Mouse (Mus musculus) gastrocnemius, adult 18-20 months (tissue): ENCODE measurements at regions not wholly inside any gene's neighbourhood (a gene's known extent, or its start where the extent isn't known, plus 50 kb on each side); places are given as distances from the start of the nearest gene placed in this dataset.

Experiments
- DNase-seq: peaks from one replicate; pipeline ENCODE4 v3.0.0; 2021; ENCODE audit warnings: low spot score

DNA sequence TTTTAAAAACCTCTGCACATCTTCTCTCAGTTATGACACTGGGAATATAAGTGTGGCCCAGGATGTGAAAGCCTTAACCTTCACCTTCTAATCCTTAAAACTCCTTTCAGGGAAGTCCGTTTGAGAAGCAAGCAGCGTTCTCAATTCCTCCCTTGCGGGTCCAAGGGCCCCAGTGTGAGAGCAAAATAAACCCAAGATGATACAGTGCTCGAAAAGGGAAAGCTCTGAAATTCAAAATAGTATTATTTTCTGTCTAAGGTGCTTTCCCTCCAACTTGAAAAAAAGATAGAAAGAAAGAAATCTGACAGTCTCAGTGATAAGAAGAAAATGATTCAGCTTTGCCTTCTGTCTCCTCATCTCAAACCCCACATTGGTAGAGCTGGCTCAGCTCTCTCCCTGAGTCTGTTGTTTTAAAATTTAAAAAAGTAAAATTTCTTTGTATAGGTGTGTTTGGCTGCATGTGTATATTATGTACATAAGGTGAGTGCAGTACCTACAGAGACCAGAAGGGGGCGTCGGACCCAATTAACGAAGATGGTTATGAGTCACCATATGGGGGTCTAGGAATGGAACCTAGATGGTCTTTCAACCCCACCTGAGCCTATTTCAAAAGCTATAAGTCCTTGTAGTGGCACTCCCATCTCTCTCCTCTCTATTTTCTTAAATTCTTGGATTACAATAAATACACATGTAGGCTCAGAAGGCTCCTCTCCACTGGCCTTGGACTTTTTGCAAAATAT, 222.3 kb upstream of the Spdye4c start:
- no peak for DNase-seq

DNA sequence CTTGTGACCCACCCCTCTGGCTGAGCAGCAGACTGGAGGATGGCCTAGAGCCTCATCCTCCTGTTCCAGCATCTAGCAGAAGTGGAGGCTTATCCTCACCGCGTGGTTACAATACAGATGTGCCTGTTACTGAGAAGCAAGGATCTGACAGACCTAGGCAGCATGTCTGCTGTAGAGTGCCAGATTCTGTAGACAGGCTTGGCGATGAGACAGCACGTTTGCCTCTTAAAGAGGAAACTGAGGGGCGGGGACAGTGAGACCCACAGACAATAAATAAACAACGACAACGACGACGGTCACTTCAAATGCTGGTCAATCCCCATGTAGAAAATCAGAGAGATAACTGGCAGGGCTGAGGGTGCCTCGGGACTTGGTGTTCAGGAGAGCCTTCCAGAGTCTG, 220.2 kb upstream of the Spdye4c start:
- DNase-seq = no peak

DNA sequence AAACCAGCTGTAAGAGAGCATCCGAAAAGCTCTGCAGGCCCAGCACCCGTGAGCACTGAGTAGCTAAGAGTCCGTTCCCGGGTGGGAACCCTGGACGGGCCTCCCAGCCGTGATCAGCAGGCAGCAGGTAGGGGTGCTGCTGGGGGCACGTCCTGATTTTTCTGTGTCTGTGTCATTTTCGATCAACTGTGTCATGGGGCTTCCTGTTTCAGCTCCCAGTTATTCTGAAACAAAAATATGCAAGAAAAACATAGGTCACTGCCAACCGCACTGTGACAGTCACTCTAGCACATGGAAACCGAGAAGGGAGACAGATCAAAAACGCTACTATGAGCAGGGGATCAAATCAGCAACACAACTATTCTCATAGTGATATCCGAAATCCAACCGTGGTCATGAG, 218.8 kb upstream of the Spdye4c start:
- no peak for DNase-seq

DNA sequence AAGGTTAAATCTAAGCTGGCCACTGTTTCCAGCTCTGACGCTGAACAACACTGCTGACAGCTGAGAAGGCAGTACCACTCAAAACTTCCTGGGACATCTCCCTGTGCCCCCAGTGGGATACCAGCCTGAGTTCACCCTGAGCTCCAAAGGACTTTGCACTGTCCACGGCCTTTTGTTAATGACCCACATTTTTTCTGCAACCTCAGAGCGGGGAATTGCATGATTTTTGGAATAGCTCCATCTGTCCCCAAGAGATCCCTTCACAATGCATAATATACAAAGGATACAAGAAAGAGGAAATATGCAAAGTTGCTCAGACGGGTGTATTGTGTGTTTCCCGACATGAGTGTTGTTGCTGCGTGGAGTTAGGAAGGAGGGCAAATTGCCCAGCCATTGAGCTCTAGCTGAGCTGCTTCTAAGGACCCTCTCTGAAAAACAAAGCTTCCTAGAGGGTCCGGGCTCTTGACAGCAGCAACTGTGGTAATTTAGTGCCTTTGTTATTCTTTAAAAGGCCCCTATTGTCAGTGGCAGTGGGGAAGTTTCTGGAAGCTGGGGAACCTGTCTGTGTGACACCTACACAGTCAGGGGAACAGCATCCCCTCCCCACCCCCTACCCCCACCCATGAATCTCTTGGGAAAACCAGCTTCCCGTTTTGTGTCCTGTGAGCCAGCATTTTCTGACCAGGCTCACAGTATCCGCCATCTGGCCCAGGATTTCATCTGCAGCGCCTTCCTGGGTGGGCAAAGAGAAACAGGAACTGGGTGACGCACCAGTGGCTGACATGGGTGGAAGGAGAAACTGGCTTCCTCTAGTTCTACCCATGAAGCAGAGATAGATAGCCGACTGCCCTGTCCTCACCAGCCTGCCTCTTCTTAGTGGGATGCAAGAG, 217.4 kb upstream of the Spdye4c start:
- no peak for DNase-seq

DNA sequence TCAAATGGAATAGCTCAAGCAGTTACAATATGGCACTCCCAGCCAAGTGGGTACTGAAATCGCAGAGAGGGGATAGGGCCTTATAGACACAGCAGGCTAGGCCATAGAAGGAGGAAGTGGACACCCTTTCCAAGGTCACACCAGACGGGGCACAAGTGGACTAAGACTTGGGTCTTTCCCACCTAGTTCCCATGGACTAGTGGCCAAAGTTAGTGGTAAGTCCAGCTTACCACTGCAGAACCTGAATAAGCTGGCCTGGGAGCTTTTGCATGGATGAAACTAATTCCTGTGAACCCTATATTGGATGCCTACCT, 216.8 kb upstream of the Spdye4c start:
- no peak for DNase-seq

DNA sequence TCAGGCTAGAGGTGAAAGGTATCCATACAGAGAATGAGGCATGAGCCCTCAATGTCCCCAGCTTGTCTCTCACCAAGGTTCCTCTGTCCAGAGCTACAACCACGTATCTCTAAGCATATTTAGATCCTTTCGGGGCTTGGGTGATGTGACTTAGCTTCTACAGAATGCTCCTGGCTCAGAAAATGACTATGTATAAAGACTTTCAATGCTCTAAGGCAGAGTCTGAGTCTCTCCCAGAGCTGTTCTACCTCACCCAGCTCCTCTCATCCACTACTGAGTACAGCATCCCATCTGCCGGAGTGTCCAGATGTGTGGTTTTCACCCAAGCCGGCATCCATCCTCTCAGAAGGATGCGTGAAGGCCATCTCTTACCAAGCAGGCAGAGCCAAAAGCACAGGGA, 216.1 kb upstream of the Spdye4c start:
- DNase-seq = no peak

DNA sequence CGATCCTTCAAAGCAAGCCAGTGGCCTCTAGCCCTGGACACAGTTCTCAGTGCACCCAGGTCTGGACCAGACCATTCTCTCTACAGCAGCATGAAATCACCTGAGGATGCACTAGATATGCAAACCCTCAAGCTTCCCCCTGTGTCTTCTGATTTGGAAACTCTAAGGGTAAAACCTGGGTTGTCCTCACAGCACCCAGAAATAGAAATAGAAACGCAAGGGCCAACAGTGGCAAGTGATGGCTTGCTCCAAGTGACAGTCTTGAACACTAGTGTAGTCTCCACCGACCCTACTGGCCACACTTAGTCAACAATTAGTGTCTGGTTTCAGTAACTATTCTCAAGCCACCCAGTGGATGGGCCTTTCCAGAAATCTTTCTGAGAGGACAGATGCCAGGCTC, 215.2 kb upstream of the Spdye4c start:
- no peak for DNase-seq

DNA sequence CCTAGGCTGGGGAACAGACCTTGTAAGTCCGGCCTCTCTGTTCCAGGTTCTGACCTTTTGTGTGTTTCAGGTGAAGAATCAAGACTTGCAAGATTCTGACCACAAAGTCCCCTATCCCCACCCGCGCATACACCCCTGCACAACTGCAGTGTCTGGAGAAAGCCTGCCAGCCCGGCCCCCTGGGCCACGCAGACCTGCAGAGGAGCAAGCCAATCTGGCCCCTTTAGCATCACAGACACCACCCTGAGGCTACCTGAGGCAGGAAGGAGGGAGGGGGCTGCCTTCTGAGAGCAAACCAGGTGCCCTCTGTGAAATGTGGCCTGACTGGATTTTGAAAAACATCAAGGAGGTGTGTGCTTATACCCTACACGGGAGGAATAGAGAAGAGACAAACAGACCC, 213.8 kb upstream of the Spdye4c start:
- DNase-seq = no peak

DNA sequence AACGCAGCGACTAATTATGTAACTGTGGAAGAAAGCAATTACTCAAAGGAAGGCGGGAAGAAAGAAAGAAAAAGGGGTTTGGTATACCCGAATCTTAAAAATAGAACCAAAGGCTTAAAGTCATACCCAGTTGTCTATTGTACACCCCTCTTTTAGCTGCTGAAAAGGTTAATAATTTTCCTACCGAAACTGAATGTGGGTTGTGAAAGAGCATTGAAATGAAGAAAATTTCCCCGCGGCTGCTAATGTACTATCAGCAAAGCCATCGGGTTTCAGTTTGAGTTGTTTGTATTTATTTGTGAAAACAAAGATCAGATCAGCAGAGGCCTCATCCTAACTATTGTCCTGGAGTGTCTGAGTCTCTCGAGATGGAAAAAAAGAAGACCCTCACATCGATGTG, 213.3 kb upstream of the Spdye4c start:
- no peak for DNase-seq

DNA sequence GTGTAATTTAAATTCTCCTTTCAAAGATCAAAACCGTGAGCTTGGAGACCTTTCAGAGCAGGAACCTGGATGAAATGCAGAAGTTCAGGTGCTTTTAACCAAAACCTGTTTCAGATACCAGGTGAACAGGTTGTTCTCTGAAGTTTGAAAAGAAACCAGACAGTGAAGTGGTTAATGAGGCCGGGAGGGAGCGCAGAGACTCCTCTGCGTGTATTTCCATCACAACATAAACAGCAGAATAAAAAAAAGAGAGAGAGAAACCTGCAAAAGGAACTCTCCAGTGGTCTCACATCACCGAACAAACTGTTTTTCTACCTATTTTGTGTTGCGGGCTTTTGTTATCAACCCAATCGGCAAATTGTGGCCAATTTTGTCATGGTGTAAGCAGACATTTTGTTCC, 212.6 kb upstream of the Spdye4c start:
- DNase-seq = no peak

DNA sequence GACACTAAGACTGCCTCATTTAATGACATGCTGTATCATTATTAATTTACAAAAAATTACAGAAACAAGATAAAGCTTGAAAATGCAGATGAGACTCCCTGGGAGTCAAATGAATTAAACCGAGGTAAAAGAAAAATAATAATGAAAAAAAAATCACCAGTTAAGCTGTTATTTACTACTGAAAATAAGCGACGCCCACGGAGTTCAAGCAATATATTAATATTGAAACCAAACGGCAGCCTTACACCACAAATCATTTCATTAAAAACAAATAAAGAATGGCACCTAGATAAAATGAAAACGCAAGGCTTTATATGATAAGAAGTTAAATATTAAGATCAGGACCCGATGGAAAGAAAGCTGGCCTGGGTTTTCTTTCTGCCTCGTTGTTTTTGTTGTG, 211.9 kb upstream of the Spdye4c start:
- DNase-seq = no peak

DNA sequence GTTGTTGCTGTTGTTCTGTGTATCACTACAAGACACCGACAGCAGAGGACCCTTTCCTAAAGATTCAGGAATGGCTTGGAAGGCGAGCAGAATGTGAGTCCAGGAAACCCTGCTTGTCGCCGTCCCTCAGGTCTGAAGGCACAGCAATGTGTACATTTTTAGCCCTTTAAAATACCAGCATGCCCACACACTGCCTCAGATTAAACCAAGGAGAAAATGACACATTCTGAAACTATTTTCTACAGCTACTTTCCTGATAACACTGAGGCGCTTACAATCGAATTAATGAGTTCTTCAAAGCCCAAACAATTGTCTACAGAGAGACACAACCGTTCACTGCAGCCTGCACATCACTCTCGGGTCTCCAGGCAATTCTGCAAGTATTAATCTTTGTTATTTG, 211.5 kb upstream of the Spdye4c start:
- no peak for DNase-seq

DNA sequence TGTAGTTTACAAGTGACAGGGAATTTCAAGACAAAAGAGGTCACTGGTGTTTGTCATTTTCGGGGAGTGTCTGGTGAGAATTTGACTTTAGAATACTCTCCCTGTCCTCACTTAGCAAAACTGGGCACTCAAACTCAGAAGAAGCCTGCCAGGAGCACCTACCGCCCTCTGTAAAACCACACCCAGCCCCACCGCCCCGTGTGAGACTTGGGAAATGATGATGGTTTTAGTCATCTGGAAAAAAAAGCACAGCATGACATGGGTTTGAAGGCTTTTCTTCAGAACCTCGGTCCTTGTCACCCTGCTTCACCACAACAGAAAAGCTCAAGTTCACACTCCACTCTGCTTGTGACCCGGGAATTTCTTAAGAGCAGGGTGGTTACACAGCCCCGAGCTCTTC, 210.4 kb upstream of the Spdye4c start:
- no peak for DNase-seq

DNA sequence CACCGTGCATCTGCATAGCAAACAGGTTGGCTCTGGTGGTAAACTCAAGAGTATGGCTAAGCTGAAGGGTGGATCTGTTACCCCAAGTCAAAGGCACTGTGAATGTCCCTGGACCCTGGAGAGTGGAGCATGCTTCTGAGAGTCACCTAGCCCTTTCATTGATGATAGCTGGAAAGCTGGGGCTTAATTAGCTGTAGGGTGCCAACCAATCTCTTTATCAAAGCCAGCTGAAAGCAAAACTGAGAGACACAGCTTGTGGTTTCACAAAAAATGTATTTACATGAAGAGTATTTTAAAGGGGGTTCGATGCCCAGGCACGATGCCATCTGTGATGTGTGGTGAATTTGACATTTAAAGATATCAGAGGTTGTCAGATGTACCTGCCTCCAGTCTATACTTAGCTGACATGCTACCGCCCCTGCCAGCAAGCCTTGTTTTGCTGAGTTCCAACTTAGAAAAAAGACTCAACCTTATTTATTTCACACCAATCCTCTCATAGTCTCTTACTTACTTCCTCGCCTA, 209.3 kb upstream of the Spdye4c start:
- no peak for DNase-seq

DNA sequence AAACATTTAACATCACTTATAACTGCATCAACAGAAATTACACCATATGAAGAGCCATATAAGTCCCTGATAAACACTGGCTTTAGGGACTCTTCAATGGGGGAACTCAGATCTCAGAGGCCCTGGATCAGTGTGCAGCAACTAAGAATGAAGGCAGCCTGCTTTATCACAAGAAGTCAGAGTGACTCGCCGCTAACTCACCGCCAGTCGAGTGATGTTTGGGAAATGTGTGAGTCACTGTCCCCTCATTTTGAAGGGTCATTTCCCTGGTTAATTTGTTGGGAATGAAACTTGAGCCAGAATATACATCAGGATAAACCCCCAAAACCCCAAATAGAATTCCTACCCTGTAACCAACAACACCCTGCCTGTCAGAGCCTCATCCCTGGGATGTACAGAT, 208.5 kb upstream of the Spdye4c start:
- no peak for DNase-seq

DNA sequence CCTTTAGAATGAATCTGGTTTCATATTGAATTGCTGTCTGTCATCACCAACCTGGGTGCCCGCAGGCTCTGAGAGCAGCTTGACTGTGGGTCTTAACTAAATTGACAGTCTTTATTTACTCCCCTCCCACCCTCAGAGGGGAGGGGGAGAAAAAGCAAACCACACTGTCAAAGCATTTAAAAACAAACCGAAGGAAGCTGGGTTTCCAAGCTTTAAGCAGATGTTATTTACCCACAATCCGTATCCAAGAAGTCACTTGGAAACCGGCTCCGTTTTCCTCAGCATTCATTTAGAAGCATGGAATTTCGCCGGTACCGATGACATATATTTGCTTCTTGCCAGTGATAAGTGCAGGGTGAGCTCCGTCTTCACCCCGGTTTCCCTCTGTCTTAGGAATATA, 206.4 kb upstream of the Spdye4c start:
- DNase-seq = no peak

DNA sequence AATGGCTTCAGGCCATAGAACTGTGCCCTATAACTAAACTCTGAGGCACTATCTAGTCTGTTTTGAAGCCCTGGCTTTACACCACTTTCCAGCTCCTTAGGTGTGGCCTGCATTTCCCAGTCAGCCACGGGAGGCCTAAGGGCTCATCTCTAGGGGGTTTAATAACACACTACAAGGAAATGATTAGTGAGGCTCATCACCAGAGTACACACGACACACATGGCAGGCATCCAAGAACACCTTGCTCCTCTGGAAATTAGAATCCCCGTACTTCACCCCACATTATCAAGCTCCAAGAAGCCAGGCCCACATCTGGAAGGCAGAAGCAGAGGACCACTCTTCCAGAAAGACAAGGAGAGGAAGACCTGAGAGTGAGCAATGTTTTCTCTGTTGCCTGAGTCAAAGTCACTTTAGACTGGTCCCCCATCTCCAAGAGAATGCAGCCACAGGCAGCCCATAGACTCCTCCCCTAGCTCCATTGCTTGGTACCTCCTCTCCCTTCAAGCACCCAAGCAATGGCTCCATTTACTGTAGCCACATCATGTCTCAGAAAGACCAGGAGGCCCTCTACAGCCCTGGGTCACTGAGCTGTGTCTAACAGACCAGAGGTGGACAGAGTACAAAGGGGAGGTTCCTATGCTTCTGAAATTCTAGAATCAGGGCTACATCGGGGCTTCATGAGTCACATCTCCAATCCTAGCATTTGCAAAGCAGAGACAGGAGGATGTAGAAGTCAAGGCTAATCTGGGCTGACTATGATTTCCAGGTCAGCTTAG, 204.0 kb upstream of the Spdye4c start:
- no peak for DNase-seq

DNA sequence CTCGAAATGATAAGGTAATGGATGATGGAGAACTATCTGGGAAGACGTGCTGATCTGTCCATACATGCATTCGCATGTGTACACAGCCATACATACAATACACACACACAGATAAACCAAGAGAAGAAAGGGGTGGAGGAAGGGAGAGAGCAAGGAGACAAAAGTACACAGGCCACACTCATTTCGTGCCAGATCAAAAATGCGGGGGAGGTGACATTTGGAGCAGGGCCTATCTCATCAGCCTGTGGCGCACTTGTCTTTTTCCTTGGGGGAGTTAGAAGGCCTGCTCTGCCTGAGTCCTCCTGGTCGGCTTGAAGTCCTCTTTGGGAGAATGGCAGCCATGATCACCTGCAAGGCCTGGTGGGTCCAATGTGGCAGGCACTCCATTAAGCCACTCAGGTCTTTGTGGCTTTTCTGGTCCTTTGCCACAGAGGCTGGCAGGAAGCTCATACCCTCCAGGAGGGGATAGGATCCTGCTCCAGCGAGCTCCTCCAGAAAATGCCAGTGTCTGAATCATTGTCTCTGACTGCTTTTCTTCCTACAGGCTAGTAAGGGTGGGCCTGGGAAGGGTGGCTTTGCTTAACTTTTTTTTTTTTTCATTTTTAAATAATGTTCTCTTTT, 203.0 kb upstream of the Spdye4c start:
- DNase-seq = no peak

DNA sequence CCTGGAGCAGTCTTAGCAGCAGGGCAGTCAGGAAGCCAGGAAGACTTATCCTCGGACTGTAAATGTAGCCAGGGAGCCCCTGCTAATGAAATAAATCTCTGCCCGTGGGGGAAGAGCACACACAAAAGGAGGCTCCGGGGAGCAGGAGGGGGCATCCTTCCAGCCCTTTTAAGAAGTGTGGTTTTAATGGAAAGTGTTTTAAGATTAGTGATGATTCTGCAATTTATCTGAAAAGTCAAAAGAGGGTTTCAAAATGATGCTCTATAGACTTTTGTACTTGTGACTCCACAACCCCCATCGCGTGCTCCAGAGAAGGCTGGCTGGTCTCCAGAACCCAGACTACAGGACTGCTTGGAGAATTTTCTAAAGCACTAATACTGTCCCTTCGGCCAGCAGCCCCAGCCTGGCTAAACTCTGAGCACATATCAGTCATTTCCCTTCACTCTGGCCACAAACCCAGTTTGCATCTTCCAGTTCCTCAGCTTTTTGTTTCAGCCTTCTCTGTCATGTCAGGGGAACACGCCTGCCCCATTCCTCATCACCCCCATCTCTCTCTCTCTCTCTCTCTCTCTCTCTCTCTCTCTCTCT, 202.0 kb upstream of the Spdye4c start:
- peak; percentile 24 for DNase-seq

DNA sequence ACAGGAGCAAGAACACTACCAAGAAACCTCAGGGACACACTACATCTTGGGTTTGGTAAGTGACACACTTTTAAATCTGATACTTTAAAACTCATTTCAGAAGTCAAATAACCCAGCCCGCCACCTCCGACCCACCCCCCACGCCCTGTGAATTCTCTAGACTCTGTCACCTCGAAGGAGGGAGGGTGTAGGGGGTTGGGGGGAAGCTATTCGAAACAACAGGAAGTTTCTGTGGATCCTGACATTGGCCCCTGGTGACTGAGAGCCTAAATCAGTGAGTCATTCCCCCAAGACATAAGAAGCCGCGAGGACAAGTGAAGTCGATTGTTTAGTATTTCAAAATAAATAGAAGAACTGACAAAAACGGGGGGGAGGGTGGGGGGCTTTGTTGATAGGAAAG, 198.7 kb upstream of the Spdye4c start:
- DNase-seq = no peak

DNA sequence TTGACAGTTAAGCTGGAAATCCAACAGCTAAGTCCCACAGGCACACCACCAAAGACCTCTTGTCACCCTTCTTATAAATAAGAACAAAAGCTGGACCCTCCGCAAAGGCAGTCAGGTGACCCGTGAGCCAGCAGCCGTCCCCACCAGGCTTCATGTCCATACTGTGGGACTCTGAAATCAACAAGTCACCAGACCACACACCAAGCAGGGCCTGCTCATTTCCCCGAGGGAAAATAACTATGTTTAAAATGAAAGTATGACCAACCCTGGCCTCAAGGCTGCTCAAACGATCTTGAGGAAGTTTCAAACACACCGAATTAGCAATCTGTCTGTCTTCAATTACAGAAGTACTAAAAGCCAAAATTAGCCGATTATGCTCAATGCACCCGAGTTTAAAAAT, 197.6 kb upstream of the Spdye4c start:
- DNase-seq = no peak
